Mouse (Mus musculus) lung, adult 2 months (tissue): ENCODE data around the gene Hbb-bs.

Experiments
- CTCF ChIP-seq: fragments of 200-500 bp; IDR thresholded peaks from 2 replicates; pipeline ENCODE4 v1.5.1; 2011; ENCODE audit warnings: mild to moderate bottlenecking, low read length, control low read depth; ENCODE audit not compliant: insufficient read depth
- POLR2A ChIP-seq: fragments of 200-500 bp; IDR thresholded peaks from 2 replicates; pipeline ENCODE4 v1.6.1; 2011; ENCODE audit warnings: low read depth, mild to moderate bottlenecking, control low read depth, low read length, borderline replicate concordance; ENCODE audit errors: extremely low read depth

- TF ChIP-seq POLR2A (no peak), CTCF (no peak)
These were observed 1.5 kb downstream of the Hbb-bs start for GRCm38 (mm10) chr7:103826255-103826887.
